Mouse (Mus musculus) heart, embryonic 13.5 days (tissue): ENCODE results near the gene 4930451I11Rik. TPM values are rescaled to one million over a fixed set of nuclear protein-coding genes. Genes with fewer than 3 reads are reported as not detected.

Experiments
- ATAC-seq: fragments of 200-750 bp; cut with Nextera tagmentation; 2 replicates; pipeline ENCODE4 v1.8.0; 2017; ENCODE audit warnings: moderate TSS enrichment; ENCODE audit not compliant: insufficient number of reproducible peaks, low FRiP score, low TSS enrichment; ENCODE audit errors: extremely low read depth
- H3K27ac ChIP-seq: fragments of 300-500 bp; sonication (generic); replicated peaks from 2 replicates; pipeline ENCODE4 v1.5.1; 2015; ENCODE audit warnings: moderate library complexity, mild to moderate bottlenecking, inconsistent platforms
- H3K27me3 ChIP-seq: fragments of 300-500 bp; sonication (generic); replicated peaks from 2 replicates; pipeline ENCODE4 v1.6.1; 2015; ENCODE audit warnings: mild to moderate bottlenecking, inconsistent platforms
- H3K36me3 ChIP-seq: fragments of 300-500 bp; sonication (generic); 2 replicates; pipeline ENCODE4 v1.6.1; 2015; ENCODE audit warnings: mild to moderate bottlenecking, inconsistent platforms
- H3K4me1 ChIP-seq: fragments of 300-500 bp; sonication (generic); 2 replicates; pipeline ENCODE4 v1.6.1; 2015; ENCODE audit warnings: inconsistent platforms
- H3K4me2 ChIP-seq: fragments of 300-500 bp; sonication (generic); 2 replicates; pipeline ENCODE4 v1.6.1; 2015; ENCODE audit warnings: inconsistent platforms, mild to moderate bottlenecking, moderate library complexity
- H3K4me3 ChIP-seq: fragments of 300-500 bp; sonication (generic); 2 replicates; pipeline ENCODE4 v1.5.1; 2015; ENCODE audit warnings: moderate library complexity, mild to moderate bottlenecking, inconsistent platforms
- H3K9ac ChIP-seq: fragments of 300-500 bp; sonication (generic); 2 replicates; pipeline ENCODE4 v1.6.1; 2015; ENCODE audit warnings: inconsistent platforms, mild to moderate bottlenecking, moderate library complexity
- H3K9me3 ChIP-seq: fragments of 300-500 bp; sonication (generic); 2 replicates; pipeline ENCODE4 v1.6.1; 2016; ENCODE audit warnings: inconsistent platforms
- WGBS: fragments of 180-500 bp; shearing (Covaris S2); methylation state at CpG from one replicate; pipeline ENCODE4 v1.1.7; 2015; ENCODE audit warnings: mixed read lengths; 5-methylcytosine and 5-hydroxymethylcytosine counted together
- polyA plus RNA-seq: library from polyadenylated mRNA; unstranded; fragments of >200 nt; fragmentation: Nextera tagmentation; extraction: Ambion mirVana; gene quantifications from 2 replicates; pipeline ENCODE4 v1.2.1, GENCODE M21; 2015

The 4930451I11Rik gene
- polyA plus RNA-seq, 1 experiment from 2014 or later = not detected

DNA sequence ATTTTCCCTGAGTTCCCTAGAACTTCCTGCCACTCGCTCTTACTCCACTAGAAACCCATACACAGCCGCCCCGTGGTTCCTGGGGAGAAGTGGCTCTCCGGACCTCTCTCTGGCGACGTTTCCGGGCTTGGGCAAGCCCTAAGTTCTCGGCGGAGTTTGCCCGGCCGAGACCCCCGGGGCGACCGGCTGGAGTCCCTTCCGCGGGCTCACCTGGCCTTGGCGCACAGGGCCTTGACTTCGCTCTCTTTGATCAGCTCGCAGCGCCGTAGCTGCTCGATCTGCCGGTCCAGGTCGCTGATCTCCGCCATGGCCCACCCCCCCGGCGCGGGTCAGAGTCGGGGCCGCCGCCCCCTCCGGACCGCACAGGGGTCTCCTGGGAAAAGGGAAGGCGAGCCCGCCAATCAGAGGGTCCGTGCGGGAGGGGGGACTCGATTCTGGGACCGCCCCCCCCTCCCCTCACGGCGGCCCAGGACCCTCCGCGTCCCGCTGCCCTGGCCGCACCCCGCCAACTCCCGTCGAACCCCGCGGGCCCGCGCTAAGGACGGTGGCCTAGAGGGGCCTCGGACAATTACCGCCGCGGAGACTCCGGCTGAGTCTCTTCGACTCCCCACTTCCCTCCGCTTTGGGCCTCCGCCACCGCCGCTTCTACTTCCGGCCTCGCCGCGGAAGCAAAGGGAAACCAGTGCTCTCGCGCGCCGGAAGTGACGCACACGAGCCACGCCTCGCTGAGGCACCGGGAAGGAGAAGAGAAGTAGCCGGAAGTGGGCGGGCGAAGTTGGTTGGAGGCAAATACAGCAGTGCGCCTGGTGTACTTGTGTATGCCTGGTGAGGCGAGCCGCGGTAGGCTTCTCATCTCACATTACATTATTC, 39.4 kb downstream of the 4930451I11Rik start, which contains the start of gene Ppp4c:
Gene Ppp4c, minus strand, starts transcription at position 646 of the 870 bp plus-strand sequence.
- Histone ChIP-seq H3K4me3 (peak within 1 kb of the TSS; percentile 79), H3K27ac (peak within 1 kb of the TSS; percentile 97), H3K9ac (peak within 1 kb of the TSS; percentile 93), H3K36me3 (peaks cover 67% of the 10 kb centered on the region), H3K27me3 (no peaks in the 10 kb centered on the region), H3K9me3 (no peaks in the 10 kb centered on the region), H3K4me1 (peaks cover 65% of the 10 kb centered on the region), H3K4me2 (peak within 1 kb of the TSS; percentile 87)
- WGBS = under 1% methylated on average over 82 of the region's 83 CpGs
- peak; percentile 82 for ATAC-seq

- Histone ChIP-seq H3K9ac (no peak overlapping the region), H3K36me3 (peaks cover 67% of the 10 kb centered on the region), H3K4me1 (peaks cover 37% of the 10 kb centered on the region), H3K4me3 (no peak overlapping the region), H3K27me3 (no peaks in the 10 kb centered on the region), H3K4me2 (no peak overlapping the region), H3K9me3 (no peaks in the 10 kb centered on the region), H3K27ac (no peak overlapping the region)
- ATAC-seq = no peak
- WGBS = 88% methylated on average over 4 of the region's 4 CpGs
Observed at GRCm38 (mm10) chr7:126789141-126789540, 42.3 kb downstream of the 4930451I11Rik start.

GRCm38 (mm10) chr7:126786142-126786541, 45.3 kb downstream of the 4930451I11Rik start:
- Histone ChIP-seq H3K4me2 (no peak overlapping the region), H3K4me1 (peaks cover 26% of the 10 kb centered on the region), H3K4me3 (no peak overlapping the region), H3K27ac (no peak overlapping the region), H3K9ac (no peak overlapping the region), H3K36me3 (peaks cover 71% of the 10 kb centered on the region), H3K9me3 (no peaks in the 10 kb centered on the region), H3K27me3 (no peaks in the 10 kb centered on the region)
- WGBS = 91% methylated on average over 14 of the region's 14 CpGs
- no peak for ATAC-seq

DNA sequence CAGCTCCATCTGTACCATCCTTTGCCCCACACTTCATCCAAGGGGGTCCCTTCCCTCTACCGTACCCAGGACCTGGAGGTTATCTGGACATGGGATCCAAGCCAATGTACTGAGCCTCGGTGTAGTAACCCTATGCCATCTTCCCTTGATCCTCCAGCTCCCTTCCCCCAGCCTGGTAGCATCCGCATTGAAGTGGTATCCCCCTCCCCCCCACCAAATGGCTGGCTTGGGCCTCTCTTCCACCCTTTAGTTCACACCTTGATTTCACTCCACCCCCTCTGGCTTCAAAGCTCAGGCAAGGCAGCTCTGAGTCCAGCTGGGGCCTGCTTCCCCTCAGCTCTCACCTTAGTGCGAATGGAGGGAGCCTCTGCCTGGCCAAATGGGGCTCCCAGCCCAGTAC, 46.4 kb downstream of the 4930451I11Rik start:
- ATAC-seq = no peak
- Histone ChIP-seq H3K9ac (0 out of 2 replicates have a peak overlapping the region, but pooled peaks have one; percentile 10), H3K36me3 (peaks cover 67% of the 10 kb centered on the region), H3K27ac (no peak overlapping the region), H3K4me3 (no peak overlapping the region), H3K4me1 (peaks cover 23% of the 10 kb centered on the region), H3K9me3 (no peaks in the 10 kb centered on the region), H3K27me3 (no peaks in the 10 kb centered on the region), H3K4me2 (no peak overlapping the region)
- 58% methylated on average over 4 of the region's 4 CpGs for WGBS

DNA sequence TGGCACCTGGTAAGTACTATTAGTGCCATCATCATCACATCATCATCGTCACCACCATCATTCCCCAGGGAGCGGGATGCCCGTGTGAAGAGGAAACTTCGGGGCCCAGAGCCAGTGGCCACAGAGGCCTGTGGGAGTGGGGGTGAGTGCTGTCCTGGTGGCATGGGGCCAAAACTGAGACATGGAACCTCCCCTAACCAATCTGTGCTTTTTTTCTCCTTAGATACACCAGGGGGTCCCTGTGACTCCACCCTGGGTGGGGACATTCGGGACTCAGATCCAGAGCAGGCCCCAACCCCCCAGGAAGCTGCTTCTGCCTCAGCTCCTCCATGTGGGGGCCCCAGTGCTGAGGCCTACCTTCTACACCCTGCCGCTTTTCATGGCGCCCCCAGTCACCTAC, 47.0 kb downstream of the 4930451I11Rik start:
- H3K27me3 ChIP-seq = no peaks in the 10 kb centered on the region
- H3K9ac ChIP-seq = no peak overlapping the region
- peaks cover 23% of the 10 kb centered on the region for H3K4me1 ChIP-seq
- no peaks in the 10 kb centered on the region for H3K9me3 ChIP-seq
- no peak overlapping the region for H3K4me2 ChIP-seq
- H3K27ac ChIP-seq = no peak overlapping the region
- ATAC-seq = no peak
- no peak overlapping the region for H3K4me3 ChIP-seq
- H3K36me3 ChIP-seq = peaks cover 61% of the 10 kb centered on the region
- WGBS = 65% methylated on average over 7 of the region's 7 CpGs

DNA sequence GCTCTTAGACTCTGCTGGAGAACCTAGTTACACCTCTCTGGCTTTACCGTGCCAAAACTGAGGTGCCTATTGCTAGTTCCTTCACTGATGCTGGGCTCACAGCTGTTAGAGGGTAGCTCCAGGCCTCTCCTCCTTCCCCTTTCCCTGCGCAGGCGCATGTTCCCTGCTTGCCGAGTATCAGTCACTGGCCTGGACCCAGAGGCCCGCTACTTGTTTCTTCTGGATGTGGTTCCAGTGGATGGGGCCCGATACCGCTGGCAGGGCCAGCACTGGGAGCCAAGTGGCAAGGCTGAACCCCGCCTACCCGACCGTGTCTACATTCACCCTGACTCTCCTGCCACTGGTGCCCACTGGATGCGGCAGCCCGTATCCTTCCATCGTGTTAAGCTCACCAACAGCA, 48.7 kb downstream of the 4930451I11Rik start:
- peaks cover 51% of the 10 kb centered on the region for H3K36me3 ChIP-seq

GRCm38 (mm10) chr7:126781661-126782370, 49.6 kb downstream of the 4930451I11Rik start:
- Histone ChIP-seq H3K9ac (peak overlapping the region; percentile 82), H3K4me3 (peak overlapping the region; percentile 55)

More for the DNA sequence above, 48.7 kb downstream of the 4930451I11Rik start:
- Histone ChIP-seq H3K9me3 (no peaks in the 10 kb centered on the region), H3K4me2 (no peak overlapping the region), H3K27ac (no peak overlapping the region), H3K9ac (no peak overlapping the region), H3K4me3 (no peak overlapping the region), H3K27me3 (no peaks in the 10 kb centered on the region), H3K4me1 (peaks cover 34% of the 10 kb centered on the region)
- 81% methylated on average over 13 of the region's 13 CpGs for WGBS
- no peak for ATAC-seq

GRCm38 (mm10) chr7:126780971-126781635, 50.3 kb downstream of the 4930451I11Rik start, which contains the start of gene Tbx6:
Gene Tbx6 (plus strand): TSS chr7:126781483.
- Histone ChIP-seq H3K27ac (peak within 1 kb of the TSS; percentile 4; the same call in 1 of the 2 replicates), H3K4me2 (peak within 1 kb of the TSS; percentile 87), H3K9me3 (no peaks in the 10 kb centered on the region), H3K4me1 (peaks cover 46% of the 10 kb centered on the region), H3K9ac (peak within 1 kb of the TSS; percentile 82), H3K36me3 (peaks cover 35% of the 10 kb centered on the region), H3K4me3 (peak within 1 kb of the TSS; percentile 55), H3K27me3 (no peaks in the 10 kb centered on the region)
- no peak for ATAC-seq
- 8% methylated on average over 22 of the region's 22 CpGs for WGBS

More at GRCm38 (mm10) chr7:126781661-126782370, 49.6 kb downstream of the 4930451I11Rik start:
- WGBS = 37% methylated on average over 11 of the region's 11 CpGs
- no peaks in the 10 kb centered on the region for H3K27me3 ChIP-seq
- peaks cover 42% of the 10 kb centered on the region for H3K4me1 ChIP-seq
- peak overlapping the region; percentile 4; the same call in 1 of the 2 replicates for H3K27ac ChIP-seq
- no peaks in the 10 kb centered on the region for H3K9me3 ChIP-seq
- H3K4me2 ChIP-seq = peak overlapping the region; percentile 87
- ATAC-seq = no peak
- H3K36me3 ChIP-seq = peaks cover 42% of the 10 kb centered on the region

Other genes with a start within 250 kb of the 4930451I11Rik start
- gene Apobr, start 246.7 kb downstream of the 4930451I11Rik start, polyA plus RNA-seq = 0.15 and 0.33 TPM in 2 replicates
- 19.4 and 22.1 TPM in 2 replicates for gene Cln3, start 245.8 kb downstream of the 4930451I11Rik start, polyA plus RNA-seq
- gene Il27, start 236.7 kb downstream of the 4930451I11Rik start, polyA plus RNA-seq = not detected in 2 replicates
- 6.2 and 9.3 TPM in 2 replicates for gene Nupr1, start 200.8 kb downstream of the 4930451I11Rik start, polyA plus RNA-seq
- gene Sgf29, start 182.3 kb downstream of the 4930451I11Rik start, polyA plus RNA-seq = 27.7 and 28.8 TPM in 2 replicates
- gene Sult1a1, start 155.2 kb downstream of the 4930451I11Rik start, polyA plus RNA-seq = 5.8 and 6.2 TPM in 2 replicates
- 109 and 124 TPM in 2 replicates for gene Bola2, start 136.2 kb downstream of the 4930451I11Rik start, polyA plus RNA-seq
- 6.9 and 7.1 TPM in 2 replicates for gene Slx1b, start 135.9 kb downstream of the 4930451I11Rik start, polyA plus RNA-seq
- 11.8 and 16.6 TPM in 2 replicates for gene Coro1a, start 123.9 kb downstream of the 4930451I11Rik start, polyA plus RNA-seq
- gene Mapk3, start 72.0 kb downstream of the 4930451I11Rik start, polyA plus RNA-seq = 57.5 and 65.5 TPM in 2 replicates
- gene Gdpd3, start 65.3 kb downstream of the 4930451I11Rik start, polyA plus RNA-seq = 1.2 and 1.4 TPM in 2 replicates
- 79.1 and 86.2 TPM in 2 replicates for gene Ypel3, start 54.7 kb downstream of the 4930451I11Rik start, polyA plus RNA-seq
- gene Tbx6, start 50.2 kb downstream of the 4930451I11Rik start, polyA plus RNA-seq = 0.32 and 0.33 TPM in 2 replicates
- 151 and 166 TPM in 2 replicates for gene Ppp4c, start 39.1 kb downstream of the 4930451I11Rik start, polyA plus RNA-seq
- 0.29 and 0.32 TPM in 2 replicates for gene Fam57b, start 34.0 kb downstream of the 4930451I11Rik start, polyA plus RNA-seq
- 0.15 and 0.17 TPM in 2 replicates for gene Doc2a, start 15.8 kb upstream of the 4930451I11Rik start, polyA plus RNA-seq
- gene Hirip3, start 30.3 kb upstream of the 4930451I11Rik start, polyA plus RNA-seq = 18.8 and 23.1 TPM in 2 replicates
- 55.6 and 55.8 TPM in 2 replicates for gene Ino80e, start 30.7 kb upstream of the 4930451I11Rik start, polyA plus RNA-seq
- gene Taok2, start 53.1 kb upstream of the 4930451I11Rik start, polyA plus RNA-seq = 31.8 and 32.1 TPM in 2 replicates
- gene Tmem219, start 91.3 kb upstream of the 4930451I11Rik start, polyA plus RNA-seq = 20.4 and 21.5 TPM in 2 replicates
- gene Kctd13, start 97.2 kb upstream of the 4930451I11Rik start, polyA plus RNA-seq = 13.1 and 14.0 TPM in 2 replicates
- gene Asphd1, start 117.9 kb upstream of the 4930451I11Rik start, polyA plus RNA-seq = 0.20 TPM in 2 replicates
- gene Sez6l2, start 118.9 kb upstream of the 4930451I11Rik start, polyA plus RNA-seq = 0.19 and 0.73 TPM in 2 replicates
- gene Cdipt, start 144.3 kb upstream of the 4930451I11Rik start, polyA plus RNA-seq = 69.5 and 79.9 TPM in 2 replicates
- gene Cdiptos, start 144.5 kb upstream of the 4930451I11Rik start, polyA plus RNA-seq = 0.59 and 1.7 TPM in 2 replicates
- 11.2 and 11.9 TPM in 2 replicates for gene Mvp, start 183.0 kb upstream of the 4930451I11Rik start, polyA plus RNA-seq
- 0.38 and 0.44 TPM in 2 replicates for gene Pagr1b, start 184.8 kb upstream of the 4930451I11Rik start, polyA plus RNA-seq
- gene Pagr1a, start 185.7 kb upstream of the 4930451I11Rik start, polyA plus RNA-seq = 55.6 and 76.2 TPM in 2 replicates
- 13.8 and 25.7 TPM in 2 replicates for gene Gm42742, start 189.5 kb upstream of the 4930451I11Rik start, polyA plus RNA-seq
- 1.6 TPM in 2 replicates for gene Prrt2, start 189.6 kb upstream of the 4930451I11Rik start, polyA plus RNA-seq
- gene Maz, start 195.4 kb upstream of the 4930451I11Rik start, polyA plus RNA-seq = 31.0 and 34.5 TPM in 2 replicates
- gene Kif22, start 210.8 kb upstream of the 4930451I11Rik start, polyA plus RNA-seq = 72.4 and 79.2 TPM in 2 replicates